Mouse (Mus musculus): Measurements from ENCODE around the gene Abcc3.
"Not testable (repeated sequence)": the region's sequence is repeated elsewhere in the genome, so short reads cannot be mapped to it uniquely, and the experiment has no call there.

The Abcc3 gene

GRCm38 (mm10) chr11:94407803-94408321 is 15.1 kb upstream of the Abcc3 start:
- POLR2A ChIA-PET: interaction anchor here in 2 of 4 experiments (0.7 to 1.5 kb wide), 4 partner anchors 21 to 80 kb away, joined by 3 to 7 read pairs (median 5); partner anchors contain the start of gene Ankrd40 (in 1 of the 2)
- CTCF ChIA-PET: interaction anchor here (0.6 to 2.1 kb wide), 5 partner anchors 59 to 439 kb away, joined by 3 to 8 read pairs (median 4); partner anchors contain the start of genes Spata20 (in 2 of the 4), Gm20390 (in 1 of the 4) and Nme1 (in 1 of the 4)

DNA sequence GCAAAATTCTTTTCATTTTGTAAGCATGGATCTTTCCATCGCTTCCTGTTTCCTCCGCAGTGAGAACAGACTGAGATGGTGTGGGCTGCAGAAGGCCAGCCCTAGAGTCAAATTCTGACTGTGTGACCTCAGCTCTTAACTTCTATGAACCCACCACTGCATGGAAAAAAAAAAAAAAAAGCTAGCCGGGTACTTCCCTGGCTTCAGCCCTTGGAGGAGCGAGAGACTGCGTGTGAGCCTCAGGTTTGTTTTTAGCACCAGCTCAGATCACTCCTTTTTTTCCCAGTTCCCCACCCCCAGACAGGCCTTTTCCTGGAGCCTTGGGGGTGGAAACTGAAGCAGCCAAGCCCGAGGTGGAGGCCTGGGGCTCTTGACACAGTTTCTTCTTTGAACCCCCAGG is 12.6 kb upstream of the Abcc3 start:
- CTCF ChIA-PET: interaction anchor here (0.5 to 2.2 kb wide), 30 partner anchors 9 to 979 kb away, joined by 3 to 15 read pairs (median 4); partner anchors contain the start of genes Spata20 (in 3 of the 4), Abcc3 (in 2 of the 4) and Slc35b1 (in 1 of the 4)
- POLR2A ChIA-PET: interaction anchor here in 2 of 4 experiments (0.6 to 1.8 kb wide), 5 partner anchors 10 to 452 kb away, joined by 3 to 7 read pairs (median 3); partner anchors contain the start of gene Abcc3 (in 1 of the 2)

DNA sequence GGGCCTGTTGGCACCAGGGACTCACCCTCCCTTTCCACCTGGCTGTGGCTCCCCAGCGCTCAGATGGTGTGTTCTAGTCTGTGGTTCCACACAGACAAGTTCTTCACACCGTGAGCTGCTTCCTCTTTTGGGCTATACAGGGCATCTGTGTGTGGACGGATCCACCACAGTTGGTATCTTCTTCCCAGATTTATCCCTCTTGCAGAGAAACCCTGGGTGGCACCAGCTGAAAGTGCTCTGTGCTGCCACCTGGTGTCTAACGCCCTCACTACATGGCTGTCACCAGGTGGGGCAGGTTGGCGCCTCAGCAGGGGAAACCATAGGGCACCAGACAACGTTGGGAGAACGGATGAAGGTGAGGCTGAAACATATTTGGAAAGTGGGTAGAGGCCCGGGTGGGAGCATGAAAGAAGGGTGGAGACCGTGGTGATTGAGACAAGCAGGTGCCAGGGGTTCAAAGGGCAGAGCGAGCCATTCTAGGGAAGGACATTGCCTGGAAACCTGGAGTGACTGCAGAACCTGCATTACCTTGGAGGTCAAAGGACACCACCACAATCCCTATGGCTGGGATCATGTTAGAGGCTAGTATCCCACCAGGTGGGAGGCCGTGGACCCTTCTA is 12.0 kb upstream of the Abcc3 start:
- ChIA-PET CTCF (interaction anchor here (0.6 to 2.2 kb wide), 27 partner anchors 9 to 369 kb away, joined by 3 to 15 read pairs (median 4); partner anchors contain the start of genes Spata20 (in 3 of the 4), Abcc3 (in 2 of the 4) and Ankrd40 (in 1 of the 4)), POLR2A (interaction anchor here in 2 of 4 experiments (0.7 to 1.8 kb wide), 9 partner anchors 9 to 118 kb away, joined by 3 to 7 read pairs (median 3); partner anchors contain the start of gene Abcc3 (in 2 of the 2))

- CTCF ChIA-PET: interaction anchor here (0.6 to 2.2 kb wide), 27 partner anchors 10 to 369 kb away, joined by 3 to 15 read pairs (median 4); partner anchors contain the start of genes Spata20 (in 3 of the 4), Abcc3 (in 2 of the 4) and Ankrd40 (in 1 of the 4)
- POLR2A ChIA-PET: interaction anchor here in 2 of 4 experiments (0.7 to 1.8 kb wide), 9 partner anchors 9 to 118 kb away, joined by 3 to 7 read pairs (median 3); partner anchors contain the start of gene Abcc3 (in 2 of the 2)
Measured at GRCm38 (mm10) chr11:94404178-94404577, 11.4 kb upstream of the Abcc3 start.

- ChIA-PET POLR2A (interaction anchor here in 2 of 4 experiments (0.7 to 1.8 kb wide), 6 partner anchors 8 to 117 kb away, joined by 3 to 7 read pairs (median 4); partner anchors contain the start of gene Abcc3 (in 1 of the 2)), CTCF (interaction anchor here (0.7 to 2.2 kb wide), 16 partner anchors 9 to 91 kb away, joined by 3 to 15 read pairs (median 4); partner anchors contain the start of genes Spata20 (in 2 of the 4) and Ankrd40 (in 1 of the 4))
Measured at GRCm38 (mm10) chr11:94403757-94404156, 11.0 kb upstream of the Abcc3 start.

DNA sequence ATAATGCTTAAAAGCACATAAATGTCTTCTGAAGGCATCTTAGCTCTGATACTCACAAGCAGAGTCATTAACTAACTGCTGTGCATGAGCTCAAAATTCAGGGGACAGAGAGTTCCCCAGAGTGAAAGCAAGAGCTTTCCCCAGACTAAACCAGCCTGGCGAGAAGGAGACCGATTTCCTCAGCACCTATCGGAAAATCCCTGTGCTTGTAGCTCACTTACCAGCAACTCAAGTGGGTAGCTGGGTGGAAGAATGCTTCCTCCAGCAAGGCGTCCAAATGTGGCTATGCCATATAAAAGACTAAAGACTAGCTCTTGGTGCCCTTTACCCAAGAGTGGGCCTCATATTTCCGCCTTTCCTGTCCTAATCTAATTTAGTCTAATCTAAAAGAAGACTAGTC is 9.9 kb upstream of the Abcc3 start:
- ChIA-PET CTCF (interaction anchor here (0.5 to 1.3 kb wide), 9 partner anchors 10 to 84 kb away, joined by 3 to 7 read pairs (median 4); partner anchors contain the start of gene Abcc3 (in 1 of the 4)), POLR2A (interaction anchor here in 1 of 4 experiments (0.5 kb wide), 1 partner anchor 47 kb away, joined by 4 read pairs; no protein-coding TSS in a partner anchor)

DNA sequence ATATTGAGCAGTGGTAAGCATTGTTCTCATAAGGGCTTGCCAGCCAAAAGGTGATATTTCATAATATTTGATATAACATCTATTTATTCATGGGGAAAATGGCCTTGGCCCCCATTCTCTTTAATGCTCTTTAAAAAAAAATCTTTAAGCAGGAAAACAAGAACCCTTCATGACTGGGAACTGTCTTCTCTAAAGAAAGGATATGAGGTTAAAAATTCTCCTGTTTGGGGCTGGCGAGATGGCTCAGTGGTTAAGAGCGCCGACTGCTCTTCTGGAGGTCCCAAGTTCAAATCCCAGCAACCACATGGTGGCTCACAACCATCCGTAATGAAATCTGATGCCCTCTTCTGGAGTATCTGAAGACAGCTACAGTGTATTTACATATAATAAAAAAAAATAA is 9.2 kb upstream of the Abcc3 start:
- POLR2A ChIA-PET: not testable (repeated sequence)

DNA sequence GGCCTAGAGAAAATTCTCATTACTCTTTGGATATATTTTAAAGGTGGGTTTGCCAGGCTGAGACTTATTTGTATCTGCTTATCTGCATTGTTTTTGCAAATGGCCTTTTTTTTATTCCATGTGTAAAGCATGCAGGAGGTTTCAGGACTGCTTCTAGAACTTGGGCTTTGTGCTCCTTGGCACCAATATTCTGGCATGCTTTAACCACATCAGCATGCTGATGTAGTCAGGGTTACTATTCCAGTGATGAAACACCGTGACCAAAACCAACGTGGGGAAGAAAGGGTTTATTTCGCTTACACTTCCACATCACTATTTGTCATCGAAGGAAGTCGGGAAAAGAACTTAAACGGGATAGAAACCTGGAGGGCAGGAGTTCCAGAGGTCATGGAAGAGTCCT is 8.2 kb upstream of the Abcc3 start:
- POLR2A ChIA-PET: interaction anchor here in 1 of 4 experiments (0.6 to 1.0 kb wide), 3 partner anchors 51 to 431 kb away, joined by 3 read pairs; no protein-coding TSS in a partner anchor
- CTCF ChIA-PET: interaction anchor here in 1 of 4 experiments (0.7 kb wide), 1 partner anchor 563 kb away, joined by 3 read pairs; no protein-coding TSS in a partner anchor

More for the DNA sequence above, 9.2 kb upstream of the Abcc3 start:
- CTCF ChIA-PET: interaction anchor here (0.6 to 1.3 kb wide), 7 partner anchors 10 to 435 kb away, joined by 3 to 7 read pairs (median 3); partner anchors contain the start of gene Abcc3 (in 1 of the 4)

GRCm38 (mm10) chr11:94394107-94394506 is 1.3 kb upstream of the Abcc3 start:
- ChIA-PET CTCF (interaction anchor here in 2 of 4 experiments (0.6 to 1.2 kb wide), 2 partner anchors 10 to 28 kb away, joined by 5 to 6 read pairs; no protein-coding TSS in a partner anchor), POLR2A (interaction anchor here in 2 of 4 experiments (0.6 to 1.1 kb wide), 7 partner anchors 10 to 548 kb away, joined by 3 to 4 read pairs (median 3); no protein-coding TSS in a partner anchor)

GRCm38 (mm10) chr11:94393490-94393889 is 693 bp upstream of the Abcc3 start:
- ChIA-PET POLR2A (interaction anchor here in 1 of 4 experiments (0.6 to 3.0 kb wide), 3 partner anchors 11 to 109 kb away, joined by 3 to 7 read pairs (median 4); no protein-coding TSS in a partner anchor), CTCF (interaction anchor here in 2 of 4 experiments (0.6 to 1.3 kb wide), 2 partner anchors 11 to 29 kb away, joined by 6 to 7 read pairs; no protein-coding TSS in a partner anchor)

- ChIA-PET CTCF (interaction anchor here in 3 of 4 experiments (0.6 to 2.1 kb wide), 3 partner anchors 13 to 115 kb away, joined by 3 to 7 read pairs (median 4); no protein-coding TSS in a partner anchor), POLR2A (interaction anchor here in 2 of 4 experiments (0.5 to 3.0 kb wide), 5 partner anchors 12 to 42 kb away, joined by 3 to 7 read pairs (median 4); no protein-coding TSS in a partner anchor)
Measured at GRCm38 (mm10) chr11:94391661-94392060, 1.1 kb downstream of the Abcc3 start.

DNA sequence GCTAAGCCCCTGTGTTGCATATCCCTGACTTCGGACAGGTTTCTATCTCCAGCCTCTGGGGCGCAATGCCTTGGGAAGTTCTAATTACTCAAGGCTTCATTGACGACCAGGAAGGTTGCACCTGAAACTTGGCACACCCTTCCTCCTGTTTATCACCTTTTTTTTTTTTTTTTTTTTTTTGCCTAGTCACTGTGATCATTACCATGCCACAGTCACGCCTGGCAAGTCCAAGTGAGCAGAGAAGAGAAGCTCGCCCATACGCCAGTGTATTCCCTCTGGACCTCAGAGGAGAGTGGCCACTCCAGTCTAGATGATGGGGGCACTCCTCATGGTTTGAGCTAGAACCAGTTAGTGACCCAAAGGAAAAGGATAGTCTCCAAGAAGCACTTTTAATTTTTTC is 2.0 kb downstream of the Abcc3 start:
- ChIA-PET POLR2A (interaction anchor here in 1 of 4 experiments (0.6 to 3.0 kb wide), 5 partner anchors 11 to 690 kb away, joined by 3 to 7 read pairs (median 3); no protein-coding TSS in a partner anchor), CTCF (interaction anchor here (0.6 to 1.3 kb wide), 12 partner anchors 16 to 1149 kb away, joined by 3 to 10 read pairs (median 4); partner anchors contain the start of gene Spata20 (in 1 of the 4))

GRCm38 (mm10) chr11:94389724-94390396 is 2.9 kb downstream of the Abcc3 start:
- ChIA-PET CTCF (interaction anchor here (0.6 to 1.3 kb wide), 7 partner anchors 69 to 580 kb away, joined by 3 to 8 read pairs (median 4); partner anchors contain the start of gene Spata20 (in 1 of the 4)), POLR2A (interaction anchor here in 2 of 4 experiments (0.6 to 1.5 kb wide), 5 partner anchors 18 to 179 kb away, joined by 3 to 4 read pairs (median 3); partner anchors contain the start of gene Tob1 (in 1 of the 2))

DNA sequence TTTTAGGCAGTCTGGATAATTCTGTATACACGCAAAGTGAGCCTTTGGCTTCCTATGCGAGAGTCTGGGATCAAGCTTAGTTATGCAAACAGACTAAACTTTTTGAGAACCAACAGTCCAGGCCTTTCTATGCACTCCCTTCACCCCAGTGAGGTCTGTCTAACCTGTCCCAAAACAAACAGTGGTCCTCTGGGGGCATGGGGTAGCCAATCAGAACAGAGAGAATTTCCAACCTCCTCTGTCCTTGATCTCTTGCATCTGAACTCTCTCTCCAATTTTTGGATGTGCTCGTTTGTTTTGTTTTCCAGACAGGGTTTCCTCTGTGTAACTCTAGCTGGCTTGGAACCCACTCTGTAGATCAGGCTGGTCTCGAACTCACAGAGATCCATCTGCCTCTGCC is 3.8 kb downstream of the Abcc3 start:
- CTCF ChIA-PET: interaction anchor here in 1 of 4 experiments (0.6 kb wide), 1 partner anchor 14 kb away, joined by 6 read pairs; no protein-coding TSS in a partner anchor
- POLR2A ChIA-PET: interaction anchor here in 1 of 4 experiments (1.4 to 1.5 kb wide), 2 partner anchors 17 to 18 kb away, joined by 3 to 4 read pairs; no protein-coding TSS in a partner anchor

DNA sequence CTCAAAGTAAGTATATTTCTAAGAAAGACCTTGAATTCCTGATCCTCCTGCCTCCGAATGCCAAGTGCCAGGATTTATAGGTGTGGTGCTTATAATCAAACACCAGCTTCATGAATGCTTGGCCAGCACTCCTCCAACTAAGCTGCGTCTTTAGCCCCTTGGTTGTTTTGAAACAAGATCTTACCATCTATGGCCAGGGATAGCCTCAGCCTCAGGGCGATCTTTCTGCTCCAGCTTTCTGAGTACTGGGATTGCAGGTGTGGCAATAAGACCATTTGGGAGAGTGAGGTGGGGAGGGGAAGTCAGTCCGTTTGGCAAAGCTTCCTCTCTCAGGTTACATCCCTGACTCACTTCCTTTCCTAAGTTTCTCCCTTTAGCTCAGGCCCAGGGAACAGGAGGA is 5.0 kb downstream of the Abcc3 start:
- ChIA-PET POLR2A (interaction anchor here in 1 of 4 experiments (0.8 kb wide), 1 partner anchor 28 kb away, joined by 3 read pairs; no protein-coding TSS in a partner anchor), CTCF (no interaction called here)

DNA sequence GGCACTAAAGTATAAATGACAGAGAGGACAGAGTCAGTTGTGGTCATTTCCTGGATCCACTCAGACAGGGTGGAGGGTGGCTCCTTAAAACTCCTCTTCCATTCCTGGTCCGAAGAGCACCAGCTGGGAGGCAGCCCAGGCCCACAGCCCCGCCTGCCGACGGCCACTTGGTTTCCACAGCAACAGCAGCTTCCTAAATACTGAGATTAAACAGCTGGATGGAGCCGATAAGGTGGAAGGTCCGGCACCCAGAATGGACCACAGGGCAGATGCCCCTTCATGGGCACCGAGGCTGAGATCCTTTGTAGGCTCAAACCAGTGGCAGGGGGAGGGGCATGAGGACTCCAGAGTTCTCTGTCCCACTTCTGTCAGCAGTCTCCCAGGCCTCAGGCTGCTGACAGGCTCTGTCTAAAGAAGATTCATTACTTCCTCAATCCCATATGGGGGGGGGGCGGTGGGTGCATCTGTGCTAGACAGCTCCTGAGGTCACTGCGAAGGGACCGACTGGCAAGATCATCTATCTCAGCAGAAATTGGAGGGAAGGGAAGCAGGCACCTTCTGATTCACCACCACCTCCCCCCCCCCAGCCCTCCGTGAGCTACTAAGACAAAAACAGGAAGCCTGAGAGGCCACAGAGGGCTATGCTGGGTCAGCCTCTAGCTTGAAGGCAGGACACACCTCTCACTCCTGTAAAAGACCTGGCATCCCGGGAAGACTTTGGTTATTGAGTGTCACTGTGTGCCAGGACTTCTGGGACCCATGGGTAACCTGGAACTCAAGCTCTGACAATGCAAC is 6.6 kb downstream of the Abcc3 start:
- POLR2A ChIA-PET: interaction anchor here in 1 of 4 experiments (0.6 kb wide), 1 partner anchor 14 kb away, joined by 4 read pairs; no protein-coding TSS in a partner anchor
- CTCF ChIA-PET: interaction anchor here in 2 of 4 experiments (0.5 to 1.3 kb wide), 3 partner anchors 16 to 534 kb away, joined by 3 to 9 read pairs (median 7); no protein-coding TSS in a partner anchor
